Mouse (Mus musculus) stomach, embryonic 16.5 days (tissue): Measurements from ENCODE around the gene Vezt. TPM values are rescaled to one million over a fixed set of nuclear protein-coding genes. Genes with fewer than 3 reads are reported as not detected.

Source experiments
- ATAC-seq: fragments of 200-750 bp; cut with Nextera tagmentation; 2 replicates; pipeline ENCODE4 v1.8.0; 2017; ENCODE audit warnings: moderate number of reproducible peaks, moderate TSS enrichment; ENCODE audit not compliant: insufficient read depth, low FRiP score
- H3K27ac ChIP-seq: fragments of 300-500 bp; sonication (generic); 2 replicates; pipeline ENCODE4 v1.5.1; 2014; ENCODE audit warnings: low read length
- H3K27me3 ChIP-seq: fragments of 300-500 bp; sonication (generic); 2 replicates; pipeline ENCODE4 v1.6.1; 2014; ENCODE audit warnings: low read length, control low read depth, mixed read lengths; ENCODE audit not compliant: control insufficient read depth, insufficient read depth
- H3K36me3 ChIP-seq: fragments of 300-500 bp; sonication (generic); 2 replicates; pipeline ENCODE4 v1.6.1; 2014; ENCODE audit warnings: low read length; ENCODE audit not compliant: control insufficient read depth, insufficient read depth
- H3K4me1 ChIP-seq: fragments of 300-500 bp; sonication (generic); 2 replicates; pipeline ENCODE4 v1.6.1; 2014; ENCODE audit warnings: low read length, control low read depth, mixed read lengths; ENCODE audit not compliant: control insufficient read depth, insufficient read depth
- H3K4me2 ChIP-seq: fragments of 300-500 bp; sonication (generic); 2 replicates; pipeline ENCODE4 v1.6.1; 2014; ENCODE audit warnings: low read depth, low read length, mixed read lengths
- H3K4me3 ChIP-seq: fragments of 300-500 bp; sonication (generic); replicated peaks from 2 replicates; pipeline ENCODE4 v1.5.1; 2014; ENCODE audit warnings: mild to moderate bottlenecking, low read length
- H3K9ac ChIP-seq: fragments of 300-500 bp; sonication (generic); 2 replicates; pipeline ENCODE4 v1.6.1; 2014; ENCODE audit warnings: low read length
- H3K9me3 ChIP-seq: fragments of 300-500 bp; sonication (generic); replicated peaks from 2 replicates; pipeline ENCODE4 v1.6.1; 2016; ENCODE audit warnings: low read length, control low read depth; ENCODE audit not compliant: control insufficient read depth
- WGBS: fragments of 180-500 bp; shearing (Covaris S2); extraction: QIAGEN DNeasy Blood & Tissue Kit; methylation state at CpG from one replicate; pipeline ENCODE4 v1.1.7; 2014; 5-methylcytosine and 5-hydroxymethylcytosine counted together
- polyA plus RNA-seq: library from polyadenylated mRNA; unstranded; fragments of >200 nt; fragmentation: Nextera tagmentation; extraction: Ambion mirVana; gene quantifications from 2 replicates; pipeline ENCODE4 v1.2.1, GENCODE M21; 2015

Gene Vezt
- polyA plus RNA-seq, 1 experiment from 2014 or later = 27.4 TPM

DNA sequence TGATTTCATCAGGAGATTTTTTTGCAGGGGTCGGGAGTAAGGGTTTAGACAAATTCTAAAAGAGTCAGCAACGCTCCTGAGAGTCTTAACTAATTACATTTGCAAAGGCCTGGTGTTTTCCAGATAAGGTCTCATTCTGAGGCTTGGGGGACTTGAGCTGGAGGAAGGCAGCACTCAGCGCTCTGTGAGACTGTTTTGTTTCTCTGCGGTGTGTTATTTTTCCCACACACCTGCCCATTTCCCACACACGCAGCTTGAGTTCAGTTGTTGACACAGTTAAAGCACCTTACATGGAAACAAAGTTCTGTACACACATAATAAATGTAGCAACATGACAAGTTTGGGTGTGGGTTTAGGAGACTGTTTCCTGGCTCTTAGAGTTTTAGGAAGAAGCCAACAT lies 103.6 kb downstream of the Vezt start:
- ATAC-seq = no peak
- Histone ChIP-seq H3K4me1 (peaks cover 7% of the 10 kb centered on the region; the same call in 1 of the 2 replicates), H3K27ac (no peak overlapping the region), H3K9me3 (no peaks in the 10 kb centered on the region), H3K36me3 (no peaks in the 10 kb centered on the region), H3K27me3 (no peaks in the 10 kb centered on the region), H3K9ac (no peak overlapping the region), H3K4me3 (no peak overlapping the region), H3K4me2 (no peak overlapping the region)
- WGBS = 68% methylated on average over 5 of the region's 5 CpGs

- Histone ChIP-seq H3K36me3 (no peaks in the 10 kb centered on the region), H3K9me3 (no peaks in the 10 kb centered on the region), H3K27me3 (no peaks in the 10 kb centered on the region), H3K4me3 (no peak overlapping the region), H3K9ac (no peak overlapping the region), H3K4me2 (no peak overlapping the region), H3K27ac (no peak overlapping the region), H3K4me1 (peaks cover 7% of the 10 kb centered on the region; the same call in 1 of the 2 replicates)
- ATAC-seq = no peak
- 67% methylated on average over 9 of the region's 9 CpGs for WGBS
Measured at GRCm38 (mm10) chr10:93931431-93931830, 104.2 kb downstream of the Vezt start.

- peak; percentile 50; the same call in 1 of the 2 replicates for ATAC-seq
- no peaks in the 10 kb centered on the region for H3K36me3 ChIP-seq
- H3K27me3 ChIP-seq = no peaks in the 10 kb centered on the region
- H3K9me3 ChIP-seq = no peaks in the 10 kb centered on the region
- peaks cover 7% of the 10 kb centered on the region; the same call in 1 of the 2 replicates for H3K4me1 ChIP-seq
- no peak overlapping the region for H3K4me2 ChIP-seq
- H3K9ac ChIP-seq = no peak overlapping the region
- 50% methylated on average over 4 of the region's 4 CpGs for WGBS
- no peak overlapping the region for H3K4me3 ChIP-seq
- 0 out of 2 replicates have a peak overlapping the region, but pooled peaks have one; percentile 37 for H3K27ac ChIP-seq
Measured at GRCm38 (mm10) chr10:93930236-93930824, 105.3 kb downstream of the Vezt start.

- no peak overlapping the region for H3K4me3 ChIP-seq
- no peak overlapping the region for H3K4me2 ChIP-seq
- WGBS = 69% methylated on average over 5 of the region's 5 CpGs
- no peak for ATAC-seq
- H3K9ac ChIP-seq = no peak overlapping the region
- H3K36me3 ChIP-seq = no peaks in the 10 kb centered on the region
- no peak overlapping the region for H3K27ac ChIP-seq
- no peaks in the 10 kb centered on the region for H3K9me3 ChIP-seq
- H3K27me3 ChIP-seq = no peaks in the 10 kb centered on the region
- no peaks in the 10 kb centered on the region for H3K4me1 ChIP-seq
Measured at GRCm38 (mm10) chr10:93924666-93925065, 111.0 kb downstream of the Vezt start.

- no peak for ATAC-seq
- H3K4me1 ChIP-seq = peaks cover 8% of the 10 kb centered on the region; the same call in 1 of the 2 replicates
- H3K9me3 ChIP-seq = no peaks in the 10 kb centered on the region
- no peaks in the 10 kb centered on the region for H3K36me3 ChIP-seq
- no peaks in the 10 kb centered on the region for H3K27me3 ChIP-seq
- 95% methylated on average over 4 of the region's 4 CpGs for WGBS
- no peak overlapping the region for H3K9ac ChIP-seq
- H3K4me3 ChIP-seq = no peak overlapping the region
- H3K4me2 ChIP-seq = no peak overlapping the region
- H3K27ac ChIP-seq = no peak overlapping the region
Measured at GRCm38 (mm10) chr10:93921160-93921559, 114.5 kb downstream of the Vezt start.

DNA sequence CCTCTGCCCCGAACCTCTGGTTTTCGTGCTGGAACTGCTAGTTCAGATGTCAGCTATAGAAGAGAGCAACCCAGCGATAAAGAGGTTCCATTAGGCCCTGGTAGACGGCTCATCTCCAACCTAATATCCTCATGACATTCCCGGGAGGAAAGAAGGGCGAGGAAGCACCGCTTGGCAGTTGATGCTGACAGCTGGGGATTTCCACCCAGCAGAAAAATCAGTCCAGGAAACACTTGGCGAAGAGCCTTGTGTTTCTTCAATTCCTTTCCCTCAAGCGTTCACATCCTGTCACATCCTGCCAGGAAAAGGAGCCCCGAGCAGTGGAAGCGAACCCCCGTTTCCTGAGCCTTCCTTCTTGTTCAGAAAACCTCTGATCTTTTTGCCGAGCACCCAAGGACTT lies 116.4 kb downstream of the Vezt start:
- H3K4me3 ChIP-seq = no peak overlapping the region
- no peaks in the 10 kb centered on the region for H3K9me3 ChIP-seq
- 46% methylated on average over 13 of the region's 13 CpGs for WGBS
- H3K36me3 ChIP-seq = no peaks in the 10 kb centered on the region
- ATAC-seq = no peak
- peak overlapping the region; percentile 7; the same call in 1 of the 2 replicates for H3K27ac ChIP-seq
- H3K9ac ChIP-seq = no peak overlapping the region
- H3K4me1 ChIP-seq = peaks cover 8% of the 10 kb centered on the region; the same call in 1 of the 2 replicates
- no peaks in the 10 kb centered on the region for H3K27me3 ChIP-seq
- no peak overlapping the region for H3K4me2 ChIP-seq

DNA sequence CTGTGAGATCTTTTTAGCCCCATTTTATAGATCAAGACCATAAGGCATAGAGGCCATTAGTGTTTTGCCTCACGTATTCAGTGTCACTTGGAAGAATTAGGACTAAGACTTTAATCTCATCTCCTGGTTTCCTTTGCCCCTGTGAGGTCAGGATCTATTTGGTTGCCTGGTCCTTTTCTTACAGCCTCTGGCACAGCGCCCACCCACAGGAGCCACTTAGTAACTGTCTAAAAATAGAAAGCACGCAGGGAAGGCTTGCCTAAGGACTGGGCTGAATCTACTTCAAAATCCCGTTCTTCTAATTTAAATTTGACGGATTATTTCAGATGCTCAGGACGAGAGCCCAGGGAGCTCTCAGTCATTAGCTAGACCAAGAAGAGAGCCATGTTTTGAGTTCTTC lies 116.9 kb downstream of the Vezt start:
- Histone ChIP-seq H3K4me1 (peaks cover 8% of the 10 kb centered on the region; the same call in 1 of the 2 replicates), H3K4me3 (no peak overlapping the region), H3K9ac (no peak overlapping the region), H3K9me3 (no peaks in the 10 kb centered on the region), H3K36me3 (no peaks in the 10 kb centered on the region), H3K4me2 (no peak overlapping the region), H3K27me3 (no peaks in the 10 kb centered on the region), H3K27ac (peak overlapping the region; percentile 7; the same call in 1 of the 2 replicates)
- ATAC-seq = no peak
- 29% methylated on average over 6 of the region's 6 CpGs for WGBS

GRCm38 (mm10) chr10:93918087-93918486 lies 117.5 kb downstream of the Vezt start:
- Histone ChIP-seq H3K4me2 (no peak overlapping the region), H3K27ac (no peak overlapping the region), H3K4me3 (no peak overlapping the region), H3K4me1 (peaks cover 8% of the 10 kb centered on the region; the same call in 1 of the 2 replicates), H3K9me3 (no peaks in the 10 kb centered on the region), H3K27me3 (no peaks in the 10 kb centered on the region), H3K36me3 (no peaks in the 10 kb centered on the region), H3K9ac (no peak overlapping the region)
- ATAC-seq = no peak
- WGBS = 65% methylated on average over 2 of the region's 2 CpGs

- Histone ChIP-seq H3K27me3 (no peaks in the 10 kb centered on the region), H3K4me2 (no peak overlapping the region), H3K36me3 (no peaks in the 10 kb centered on the region), H3K9ac (no peak overlapping the region), H3K4me1 (peaks cover 8% of the 10 kb centered on the region; the same call in 1 of the 2 replicates), H3K9me3 (no peaks in the 10 kb centered on the region), H3K27ac (no peak overlapping the region), H3K4me3 (no peak overlapping the region)
- WGBS = 70% methylated on average over 2 of the region's 2 CpGs
- no peak for ATAC-seq
Measured at GRCm38 (mm10) chr10:93916778-93917177, 118.8 kb downstream of the Vezt start.
